Mouse (Mus musculus) embryonic fibroblast, embryonic 13.5 days (primary cell): ENCODE results near the gene Hoxc4.

Experiments used
- CTCF ChIP-seq: IDR thresholded peaks from 2 replicates; pipeline ENCODE4 v1.5.1; 2011; ENCODE audit warnings: mild to moderate bottlenecking, control low read depth, low read length, moderate library complexity, borderline replicate concordance; ENCODE audit not compliant: insufficient read depth
- POLR2A ChIP-seq: IDR thresholded peaks from 2 replicates; pipeline ENCODE4 v1.6.1; 2011; ENCODE audit warnings: low read depth, mild to moderate bottlenecking, control low read depth, low read length, moderate library complexity

DNA sequence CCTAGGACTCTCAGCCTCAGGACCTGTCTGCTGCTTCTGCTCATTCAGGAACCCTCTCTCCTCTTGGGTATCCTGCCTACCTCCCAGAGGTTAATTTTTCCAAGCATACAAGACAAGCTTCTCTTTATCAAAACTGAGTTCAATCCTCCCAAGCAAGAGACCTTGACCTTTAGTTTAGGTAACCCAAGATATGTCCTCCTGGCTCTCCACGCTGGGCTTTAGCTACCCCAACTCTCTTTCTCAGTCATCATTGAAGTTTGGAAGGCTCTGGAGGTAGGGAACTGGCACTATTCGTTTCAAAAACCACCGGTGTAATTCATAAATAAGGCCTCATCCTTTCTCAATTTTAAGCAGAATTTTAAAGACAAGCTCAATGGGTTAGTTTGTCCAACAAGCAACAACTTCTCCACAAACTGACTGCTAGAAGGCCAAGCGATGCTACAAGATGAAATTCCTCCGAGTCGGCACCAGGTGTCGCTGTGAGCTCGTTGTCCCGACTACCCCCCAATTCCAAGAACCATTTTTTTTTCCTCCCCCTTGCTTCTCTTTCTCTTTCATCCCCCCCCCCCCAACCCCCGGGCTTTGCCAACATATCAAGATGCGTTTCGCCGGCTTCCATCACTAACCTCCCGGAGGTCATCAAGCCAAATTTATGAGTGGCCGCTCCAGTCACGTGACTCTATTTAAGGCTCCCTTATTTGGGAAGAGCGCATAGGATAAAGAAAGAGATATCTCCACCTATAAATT lies 5.3 kb upstream of the Hoxc4 start:
- no peak for TF ChIP-seq POLR2A
- peak; percentile 64; the same call in 1 of the 2 replicates for TF ChIP-seq CTCF
